Mouse (Mus musculus): ENCODE data around the gene Adora3.

DNA sequence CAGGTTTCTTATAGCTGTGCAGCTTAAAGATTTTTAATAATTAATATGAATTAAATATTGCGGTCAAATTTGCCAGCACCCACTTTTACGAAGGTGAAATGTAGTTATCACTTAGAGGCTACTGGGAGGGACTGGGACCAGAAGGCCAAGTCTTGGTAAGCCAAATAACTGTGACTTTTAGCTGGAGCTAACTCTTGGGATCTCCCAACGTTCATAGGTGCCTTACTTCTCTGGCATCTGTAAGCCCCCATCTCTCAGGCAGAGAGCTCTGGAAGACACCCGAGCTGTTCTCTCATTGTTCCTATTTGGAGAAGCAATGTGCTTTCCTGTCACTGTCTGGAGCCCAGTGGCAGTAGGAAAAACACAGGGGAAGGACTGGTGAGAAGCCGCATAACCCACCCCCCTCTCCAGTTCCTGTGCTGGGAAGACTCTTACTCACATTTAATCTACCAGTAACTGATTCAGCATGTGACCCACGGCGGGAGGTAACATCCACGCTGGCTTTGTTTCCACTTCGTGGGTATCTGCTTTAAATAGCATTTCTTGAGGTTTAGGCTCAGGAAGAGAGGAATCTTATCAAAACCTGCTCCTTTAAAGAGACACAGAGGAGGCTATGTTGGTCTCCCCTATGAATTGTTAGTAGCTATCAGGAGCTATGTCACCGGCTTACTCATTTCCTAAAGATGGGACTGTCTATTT, 47.1 kb downstream of the Adora3 start:
- TF ChIP-seq CTCF (IDR thresholded peaks at IDR 0.05; ENCODE audit: insufficient read depth, low read length) = no peak
- no peak for TF ChIP-seq POLR2A (IDR thresholded peaks at IDR 0.05; ENCODE audit: borderline replicate concordance, extremely low read depth, low read depth, low read length)
